Mouse (Mus musculus): ENCODE measurements around the gene Eps15. TPM values are rescaled to one million over a fixed set of nuclear protein-coding genes. Genes with fewer than 3 reads are reported as not detected.
A peak's percentile ranks its signal among the peaks of the same experiment; 100 is the strongest.

Gene Eps15
- total RNA-seq (2021): 10 to 100 TPM; 41.6 to 46.3 TPM
- long read RNA-seq, experiment 1, full-length matches to known transcripts: 23 of 33 reads
- long read RNA-seq, experiment 1, partial matches to known transcripts: 4 of 33 reads
- long read RNA-seq, experiment 1, other reads (novel, unspliced or antisense): 6 of 33 reads
- long read RNA-seq, experiment 2, full-length matches to known transcripts: 18 of 30 reads
- long read RNA-seq, experiment 2, partial matches to known transcripts: 2 of 30 reads
- long read RNA-seq, experiment 2, other reads (novel, unspliced or antisense): 10 of 30 reads

DNA sequence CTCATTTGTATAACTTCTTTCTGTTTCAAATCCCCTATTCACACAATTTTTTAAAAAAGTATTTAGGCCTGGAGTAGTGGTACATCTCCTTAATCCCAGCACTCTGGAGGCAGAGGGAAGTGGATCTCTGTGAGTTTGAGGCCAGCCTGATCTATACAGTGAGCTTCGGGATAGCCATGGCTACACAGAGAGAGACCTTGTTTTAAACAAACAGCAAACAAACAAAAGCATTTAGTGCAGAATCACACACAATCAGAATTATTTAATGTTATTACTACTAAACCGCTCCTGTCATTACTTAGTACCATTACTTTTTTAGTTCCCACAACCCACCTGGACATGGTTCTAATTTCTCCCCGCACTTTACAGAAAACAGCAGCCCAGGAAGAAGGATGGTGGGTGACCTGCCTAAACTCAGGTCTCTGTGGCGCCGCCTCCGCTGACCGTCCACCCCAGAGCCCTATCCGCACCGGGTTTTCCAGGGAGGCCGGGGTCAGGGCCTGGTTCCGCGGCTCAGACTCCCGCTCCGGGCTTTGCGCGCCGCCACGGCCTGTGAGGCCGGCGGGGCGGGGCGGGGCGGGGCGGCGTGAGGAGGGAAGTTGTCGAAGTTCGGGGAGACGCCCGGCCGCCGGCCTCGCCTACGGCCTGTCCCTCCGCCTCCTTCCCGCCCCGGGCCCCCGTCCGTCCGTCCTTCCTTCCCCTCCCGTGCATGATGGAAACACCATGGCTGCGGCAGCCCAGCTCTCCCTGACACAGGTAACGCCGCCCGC, at the start of gene Eps15:
TSS of gene Eps15 (plus strand) at position 580 of the 770 bp plus-strand sequence.
- DNase-seq: peak; percentile 96 to 97
- intact Hi-C loops (cut with DNase I): loop anchor here (5.0 kb wide), 1 partner anchor 78 kb away; the partner anchor contains the start of gene Osbpl9

GRCm38 (mm10) chr4:109234185-109234584, 45.9 kb upstream of the Eps15 start, which contains the start of gene Calr4:
TSS of gene Calr4 (plus strand) at chr4:109234485.
- DNase-seq: no peak
- intact Hi-C loops (cut with DNase I): no loop called here

DNA sequence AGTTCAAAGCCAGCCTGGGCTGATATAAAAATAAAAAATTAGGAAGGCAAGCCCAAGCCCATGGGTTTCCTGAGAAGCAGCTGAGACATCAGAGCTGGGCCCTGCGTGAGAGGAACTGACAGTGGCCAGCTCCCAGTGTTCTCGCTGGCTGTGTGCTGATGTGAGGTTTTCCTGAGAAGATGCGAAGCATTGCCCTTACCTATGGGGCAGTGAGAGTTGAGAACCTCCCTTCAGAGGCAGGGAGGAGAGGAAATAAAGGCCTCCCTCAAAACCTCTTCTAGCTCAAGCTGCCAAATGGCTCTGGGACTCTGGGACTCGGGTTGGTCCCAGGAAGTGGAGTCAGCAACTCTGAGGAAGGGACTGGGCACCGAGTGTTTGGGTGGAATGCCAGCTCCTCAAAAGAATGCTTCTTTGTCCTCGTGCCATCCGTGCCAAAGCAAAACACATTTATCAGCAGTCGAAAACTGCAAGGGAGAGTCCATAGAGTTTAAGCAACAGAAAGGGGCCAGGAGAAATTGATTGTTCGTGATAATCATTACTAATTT, 45.2 kb upstream of the Eps15 start:
- intact Hi-C loops (cut with DNase I): no loop called here
- no peak for DNase-seq

DNA sequence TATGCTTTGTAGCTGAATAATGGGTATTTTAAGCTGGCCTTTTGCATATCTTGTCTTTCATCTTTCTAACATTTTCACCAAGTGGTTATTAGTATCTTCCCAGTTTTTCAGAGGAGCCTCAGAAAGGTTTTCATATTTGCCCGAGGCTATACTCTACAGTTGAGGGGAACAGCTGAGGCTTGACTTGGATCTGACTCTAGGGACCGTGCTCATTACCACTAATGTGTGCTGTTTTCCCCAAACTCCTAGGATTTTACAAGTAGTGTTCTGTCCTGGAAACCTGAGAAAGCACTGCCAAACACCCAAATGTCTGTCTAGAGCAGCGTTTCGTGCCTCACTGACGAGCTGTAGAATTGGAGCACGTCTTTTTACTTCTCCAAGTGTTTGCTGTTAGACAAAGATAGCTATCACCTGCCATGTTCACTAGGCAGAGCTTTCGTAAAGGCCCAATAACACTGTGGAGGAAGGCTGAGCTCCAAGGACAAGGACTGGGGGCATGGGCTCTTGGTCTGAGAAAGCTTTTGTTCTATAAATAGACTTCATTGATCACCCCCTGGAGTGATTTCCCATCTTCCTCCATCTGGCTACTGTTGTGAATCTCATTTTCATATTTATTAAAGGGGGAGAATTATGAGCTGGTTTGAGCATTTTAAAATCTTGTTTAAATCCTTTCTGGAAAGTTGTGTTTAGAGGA, 43.7 kb upstream of the Eps15 start:
- intact Hi-C loops (cut with DNase I): no loop called here
- DNase-seq: no peak

- DNase-seq: peak in 1 of 2 experiments; percentile 38
- intact Hi-C loops (cut with DNase I): no loop called here
Measured at GRCm38 (mm10) chr4:109238428-109239268, 41.4 kb upstream of the Eps15 start.

GRCm38 (mm10) chr4:109241221-109241620, 38.8 kb upstream of the Eps15 start:
- DNase-seq: peak in 1 of 2 experiments; percentile 17
- intact Hi-C loops (cut with DNase I): no loop called here

DNA sequence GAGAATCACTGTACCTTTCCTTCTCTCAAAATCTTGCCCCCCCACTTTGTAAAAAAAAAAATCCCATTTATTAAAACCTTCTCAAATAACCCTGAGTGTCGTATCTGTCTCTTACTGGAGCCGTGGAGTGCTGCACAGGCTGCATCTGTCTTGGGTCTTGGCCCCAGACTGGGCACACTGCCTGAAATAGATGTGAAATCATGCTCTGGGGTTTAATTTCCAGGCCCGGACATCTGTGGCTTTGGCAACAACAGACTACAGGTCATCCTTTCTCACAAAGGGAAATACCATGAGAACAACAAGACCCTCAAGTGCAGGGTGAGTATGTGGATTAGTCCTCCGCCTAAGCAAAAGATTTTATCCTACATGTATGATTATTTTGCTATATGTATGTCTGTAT, 38.1 kb upstream of the Eps15 start:
- peak; percentile 62 to 75 for DNase-seq

DNA sequence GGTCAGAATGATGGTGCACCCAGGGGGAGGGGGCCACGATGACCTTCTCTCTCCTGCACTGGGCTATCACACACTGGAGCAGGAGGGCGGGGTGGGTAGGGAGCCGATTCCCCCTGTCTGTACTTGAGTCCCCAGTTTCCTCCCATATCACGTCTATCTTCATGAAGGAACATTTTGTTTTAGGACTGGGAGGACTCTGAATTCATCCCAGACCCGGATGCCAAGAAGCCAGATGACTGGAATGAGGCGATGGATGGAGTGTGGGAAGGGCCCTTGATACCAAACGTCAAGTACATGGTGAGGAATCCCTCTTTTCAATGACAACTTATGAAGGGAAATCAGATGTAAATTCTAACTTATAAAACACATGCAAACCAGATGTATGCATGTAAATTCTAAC, 35.6 kb upstream of the Eps15 start:
- peak in 1 of 2 experiments; percentile 45 for DNase-seq
- intact Hi-C loops (cut with DNase I): no loop called here

More for the DNA sequence above, 38.1 kb upstream of the Eps15 start:
- intact Hi-C loops (cut with DNase I): no loop called here

- intact Hi-C loops (cut with DNase I): no loop called here
- DNase-seq: no peak
Measured at GRCm38 (mm10) chr4:109245016-109245620, 35.0 kb upstream of the Eps15 start.

DNA sequence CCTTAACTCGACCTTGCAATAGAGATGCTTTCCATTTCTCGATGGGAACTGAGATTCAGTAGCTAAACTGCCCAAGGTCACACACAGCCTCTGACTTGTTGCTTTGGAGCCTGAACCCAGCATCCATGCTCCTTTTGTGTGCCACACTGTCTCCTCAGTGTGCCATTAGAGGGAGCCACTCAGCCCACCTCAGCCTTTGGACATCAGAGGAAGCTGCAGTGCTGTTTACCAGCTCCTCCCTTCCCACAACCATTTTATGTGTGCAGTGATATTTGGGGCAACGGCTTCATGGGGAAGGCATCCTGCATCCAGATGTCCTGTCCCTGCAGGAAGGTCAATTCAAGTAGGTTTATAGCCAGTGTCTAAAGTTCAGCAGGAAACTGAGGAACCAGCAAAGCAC, 28.5 kb upstream of the Eps15 start:
- intact Hi-C loops (cut with DNase I): no loop called here
- DNase-seq: peak in 1 of 2 experiments; percentile 29

DNA sequence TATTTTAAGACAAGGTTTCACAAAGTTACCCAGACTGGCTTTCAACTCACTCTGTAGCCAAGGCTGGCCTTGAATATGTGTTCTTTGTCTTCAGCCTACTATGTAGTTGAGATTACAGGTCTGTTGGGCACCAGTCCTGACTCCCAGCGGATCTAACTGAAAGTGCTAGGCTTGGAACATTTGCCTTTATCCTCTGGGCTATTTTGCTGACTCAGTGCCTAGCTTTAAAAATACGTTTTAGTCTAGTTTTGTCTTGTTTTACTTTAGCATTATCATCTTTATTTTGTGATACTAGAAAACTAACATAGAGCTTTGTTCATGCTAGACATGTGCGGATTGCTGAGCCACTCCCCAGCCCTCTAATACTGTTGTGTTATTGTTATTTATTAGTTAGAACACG, 27.9 kb upstream of the Eps15 start:
- intact Hi-C loops (cut with DNase I): no loop called here
- DNase-seq: no peak

- peak in 1 of 2 experiments; percentile 16 for DNase-seq
- intact Hi-C loops (cut with DNase I): no loop called here
Measured at GRCm38 (mm10) chr4:109253664-109254151, 26.4 kb upstream of the Eps15 start.

DNA sequence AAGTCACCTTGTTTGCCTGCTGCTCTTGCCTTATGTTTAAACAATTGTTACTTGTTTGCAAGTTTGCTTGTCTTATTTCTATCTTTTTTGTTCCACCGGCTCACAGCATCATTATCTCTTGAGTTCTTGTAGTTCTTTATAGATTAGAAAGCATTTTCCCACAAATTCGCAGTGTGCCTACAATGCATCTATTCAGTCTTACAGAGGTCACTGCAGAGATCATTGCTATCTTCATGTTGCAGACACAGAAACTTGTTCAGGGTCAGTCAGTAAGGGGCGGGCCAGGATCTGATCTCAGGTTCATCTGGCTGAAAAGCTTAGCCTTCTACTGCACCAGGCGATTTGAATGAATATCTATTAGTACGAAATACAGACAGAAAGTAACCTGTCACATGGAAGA, 25.6 kb upstream of the Eps15 start:
- no peak for DNase-seq

DNA sequence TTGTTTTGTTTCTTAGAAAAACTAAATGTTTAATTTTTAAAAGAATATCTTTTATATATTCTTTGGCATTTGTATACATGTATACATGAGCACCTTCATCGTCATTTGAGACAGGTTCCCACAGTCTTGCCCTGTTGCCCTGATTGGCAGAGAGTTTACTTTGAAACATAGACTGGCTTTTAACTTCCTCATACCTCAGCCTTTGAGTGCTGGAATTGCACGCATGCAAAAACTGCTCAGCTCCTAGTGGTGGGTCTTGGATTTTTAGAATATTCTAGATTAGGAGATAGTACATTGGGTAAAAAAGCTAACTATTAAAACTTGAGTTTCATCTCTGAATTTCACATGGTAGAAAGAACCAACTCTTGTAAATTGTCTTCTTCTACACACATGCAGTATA, 24.7 kb upstream of the Eps15 start:
- DNase-seq: no peak
- intact Hi-C loops (cut with DNase I): no loop called here

More for the DNA sequence above, 25.6 kb upstream of the Eps15 start:
- intact Hi-C loops (cut with DNase I): no loop called here

GRCm38 (mm10) chr4:109255727-109256417, 24.2 kb upstream of the Eps15 start:
- DNase-seq: no peak
- intact Hi-C loops (cut with DNase I): no loop called here

- DNase-seq: no peak
- intact Hi-C loops (cut with DNase I): no loop called here
Measured at GRCm38 (mm10) chr4:109256791-109257190, 23.3 kb upstream of the Eps15 start.

- no peak for DNase-seq
- intact Hi-C loops (cut with DNase I): no loop called here
Measured at GRCm38 (mm10) chr4:109257639-109258038, 22.4 kb upstream of the Eps15 start.

GRCm38 (mm10) chr4:109262068-109262467, 18.0 kb upstream of the Eps15 start:
- intact Hi-C loops (cut with DNase I): no loop called here
- DNase-seq: no peak

- intact Hi-C loops (cut with DNase I): no loop called here
- DNase-seq: no peak
Measured at GRCm38 (mm10) chr4:109266056-109266455, 14.0 kb upstream of the Eps15 start.

Measured in heart, postnatal 14 days (tissue).